Mouse (Mus musculus) effector memory CD4-positive, alpha-beta T cell, adult 7 months (primary cell): ENCODE results near the gene Bahd1. TPM values are rescaled to one million over a fixed set of nuclear protein-coding genes. Genes with fewer than 3 reads are reported as not detected.

Source experiments
- polyA plus RNA-seq: library from polyadenylated mRNA; unstranded; fragments of 100-300 nt; shearing (Covaris generic); gene quantifications from one replicate; pipeline ENCODE4 v1.2.1, GENCODE M21; 2017

The Bahd1 gene
- polyA plus RNA-seq: 16.6 TPM

GRCm38 (mm10) chr2:118899981-118900825, at the start of gene Bahd1:
Gene Bahd1, plus strand, starts transcription at chr2:118900377.

GRCm38 (mm10) chr2:118861454-118862339, 38.5 kb upstream of the Bahd1 start, which contains the start of gene Ivd:
Gene Ivd, plus strand, starts transcription at chr2:118861954.

GRCm38 (mm10) chr2:118926361-118926997, 26.3 kb downstream of the Bahd1 start, which contains the start of gene Chst14:
Gene Chst14, plus strand, starts transcription at chr2:118926496.

Other genes starting within 250 kb of the Bahd1 start
- gene Pak6, start 237.1 kb upstream of the Bahd1 start, polyA plus RNA-seq: 7.0 TPM
- gene Ankrd63, start 196.4 kb upstream of the Bahd1 start, polyA plus RNA-seq: not detected
- gene Plcb2, start 171.9 kb upstream of the Bahd1 start, polyA plus RNA-seq: 11.2 TPM
- gene Inafm2, start 154.6 kb upstream of the Bahd1 start, polyA plus RNA-seq: 16.6 TPM
- gene Ccdc9b, start 137.7 kb upstream of the Bahd1 start, polyA plus RNA-seq: not detected
- not detected for gene Phgr1, start 127.6 kb upstream of the Bahd1 start, polyA plus RNA-seq
- gene Disp2, start 120.7 kb upstream of the Bahd1 start, polyA plus RNA-seq: 0.69 TPM
- gene Knstrn, start 86.4 kb upstream of the Bahd1 start, polyA plus RNA-seq: 6.7 TPM
- 79.3 TPM for gene Ivd, start 38.4 kb upstream of the Bahd1 start, polyA plus RNA-seq
- gene Chst14, start 26.1 kb downstream of the Bahd1 start, polyA plus RNA-seq: not detected
- gene Ccdc32, start 129.0 kb downstream of the Bahd1 start, polyA plus RNA-seq: 11.3 TPM
- 3.2 TPM for gene Rpusd2, start 134.4 kb downstream of the Bahd1 start, polyA plus RNA-seq
- 1.2 TPM for gene Knl1, start 146.7 kb downstream of the Bahd1 start, polyA plus RNA-seq
- 2.1 TPM for gene Rad51, start 212.4 kb downstream of the Bahd1 start, polyA plus RNA-seq